Mouse (Mus musculus) frontal cortex, postnatal 36 days (tissue): ENCODE results near the gene Spint2.

Source experiments
- DNase-seq, 2 experiments: peaks; one replicate each; pipeline ENCODE4 v3.0.0; 2022; ENCODE audit warnings: low spot score in 2 of 2

Gene Spint2

GRCm38 (mm10) chr7:29281201-29282073, at the start of gene Spint2:
Spint2 (minus strand) TSS chr7:29281912.
- no peak for DNase-seq

GRCm38 (mm10) chr7:29328984-29329383, 47.3 kb upstream of the Spint2 start:
- no peak for DNase-seq

- DNase-seq = no peak
These were observed 45.4 kb upstream of the Spint2 start for GRCm38 (mm10) chr7:29327087-29327486.

GRCm38 (mm10) chr7:29319337-29320307, 37.9 kb upstream of the Spint2 start:
- DNase-seq = no peak

- DNase-seq = peak in 1 of 2 experiments; percentile 61
These were observed 36.6 kb upstream of the Spint2 start for GRCm38 (mm10) chr7:29318115-29318911.

- peak in 1 of 2 experiments; percentile 60 for DNase-seq
These were observed 35.8 kb upstream of the Spint2 start for GRCm38 (mm10) chr7:29317558-29317957.

- peak in 1 of 2 experiments; percentile 75 for DNase-seq
These were observed 35.3 kb upstream of the Spint2 start for GRCm38 (mm10) chr7:29316976-29317375.

GRCm38 (mm10) chr7:29316137-29316734, 34.5 kb upstream of the Spint2 start:
- peak; percentile 53 to 58 for DNase-seq

- peak; percentile 67 to 81 for DNase-seq
These were observed 33.3 kb upstream of the Spint2 start for GRCm38 (mm10) chr7:29314844-29315628.

GRCm38 (mm10) chr7:29313572-29314261, 32.0 kb upstream of the Spint2 start:
- DNase-seq = no peak

- peak; percentile 68 to 69 for DNase-seq
These were observed 31.3 kb upstream of the Spint2 start for GRCm38 (mm10) chr7:29313051-29313450.

- no peak for DNase-seq
These were observed 28.0 kb upstream of the Spint2 start for GRCm38 (mm10) chr7:29309749-29310148.

- peak; percentile 65 to 66 for DNase-seq
These were observed 27.6 kb upstream of the Spint2 start for GRCm38 (mm10) chr7:29309221-29309721.

GRCm38 (mm10) chr7:29307350-29308104, 25.8 kb upstream of the Spint2 start:
- DNase-seq = peak; percentile 93

GRCm38 (mm10) chr7:29306619-29307018, 24.9 kb upstream of the Spint2 start:
- DNase-seq = peak in 1 of 2 experiments; percentile 67

GRCm38 (mm10) chr7:29306108-29306507, 24.4 kb upstream of the Spint2 start:
- DNase-seq = no peak

GRCm38 (mm10) chr7:29305263-29305988, 23.7 kb upstream of the Spint2 start:
- no peak for DNase-seq
